Mouse (Mus musculus): Measurements from ENCODE around the gene Clec12b.
A peak's percentile ranks its signal among the peaks of the same experiment; 100 is the strongest.

Gene Clec12b

GRCm38 (mm10) chr6:129385774-129386173 lies at the start of gene Clec12b:
Gene Clec12b (minus strand): TSS chr6:129385874.
- no peak for DNase-seq (ENCODE audit: low spot score in 2 of 2)

DNA sequence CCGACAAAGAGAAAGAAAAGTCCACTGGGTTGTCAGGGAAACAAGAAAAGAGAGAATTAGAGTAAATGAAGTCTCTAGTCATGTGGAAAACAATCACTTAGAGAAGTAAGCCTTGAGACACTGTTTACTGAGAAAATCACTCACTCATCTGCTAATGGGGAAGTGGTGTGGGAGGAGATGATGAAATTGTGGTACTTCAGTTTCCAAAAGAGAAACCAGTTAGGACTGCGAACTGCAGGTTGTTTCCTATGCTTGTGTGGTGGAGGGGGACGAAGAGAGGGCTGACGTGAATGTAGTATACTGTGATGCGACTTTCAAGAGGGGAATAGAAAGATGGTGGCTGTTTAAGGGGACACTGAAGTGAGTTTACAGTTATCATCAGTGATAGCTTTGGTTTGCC lies 48.6 kb upstream of the Clec12b start:
- peak; percentile 58 to 70 for DNase-seq (ENCODE audit: low spot score in 2 of 2)

DNA sequence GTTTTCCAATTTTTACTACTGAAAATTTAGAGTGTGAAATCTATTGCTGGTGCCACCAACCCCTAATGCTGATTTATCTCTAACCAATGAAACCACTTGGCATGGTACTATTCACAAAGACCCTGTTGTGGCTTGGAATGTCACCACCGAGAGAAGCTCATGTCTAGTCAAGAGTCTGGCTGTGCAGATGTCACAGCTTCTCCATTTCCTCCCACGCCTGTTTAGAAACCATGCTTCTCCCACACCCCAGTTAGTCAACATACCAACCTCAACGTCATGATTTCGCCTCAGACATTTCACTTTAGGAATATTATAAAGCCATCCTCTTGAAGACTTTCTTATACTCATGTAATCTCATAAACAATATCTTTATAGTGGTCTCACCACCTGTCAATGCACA lies 41.6 kb upstream of the Clec12b start:
- no peak for DNase-seq (ENCODE audit: low spot score in 2 of 2)

DNA sequence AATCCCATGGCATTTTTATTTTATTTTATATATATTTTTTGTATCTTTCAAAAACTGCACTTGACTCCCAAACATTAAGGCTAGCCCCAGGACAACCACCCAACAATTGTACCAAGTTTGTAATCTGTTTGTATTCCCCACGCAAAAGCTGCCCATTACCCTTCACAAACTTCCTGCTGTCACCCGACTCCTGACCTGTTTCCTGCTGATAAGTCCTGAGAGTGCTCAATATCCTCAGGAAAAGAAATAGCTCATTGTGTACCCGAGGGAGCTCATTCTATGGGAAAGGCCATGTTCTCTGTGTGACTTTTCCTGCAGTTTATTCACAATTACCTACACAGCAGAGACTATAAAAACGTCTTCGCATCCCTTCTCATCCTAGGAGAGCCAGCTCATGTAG lies 40.1 kb upstream of the Clec12b start:
- no peak for DNase-seq (ENCODE audit: low spot score in 2 of 2)

DNA sequence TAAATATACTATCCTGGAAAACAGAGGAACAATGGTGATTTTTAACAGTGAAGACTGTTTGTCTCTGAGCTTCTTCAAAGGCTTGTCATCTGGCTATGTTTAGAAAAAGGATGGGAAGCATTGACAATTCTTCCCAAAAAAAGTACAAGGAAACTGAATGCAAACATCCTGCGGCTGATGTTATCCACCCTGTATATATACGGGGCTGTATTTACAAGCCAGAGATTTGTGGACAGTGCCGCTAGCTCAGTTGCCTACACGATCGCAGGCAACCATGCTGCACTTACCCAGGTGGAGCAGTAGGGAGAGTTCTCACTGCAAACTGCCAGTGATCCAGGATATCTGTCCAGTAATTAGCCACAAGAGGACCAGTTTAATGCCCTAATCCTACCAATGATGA lies 39.5 kb upstream of the Clec12b start:
- DNase-seq (ENCODE audit: low spot score in 2 of 2): no peak

GRCm38 (mm10) chr6:129423734-129424072 lies 38.0 kb upstream of the Clec12b start:
- DNase-seq (ENCODE audit: low spot score in 2 of 2): peak; percentile 11 to 44

- no peak for DNase-seq (ENCODE audit: low spot score in 2 of 2)
These were observed 37.5 kb upstream of the Clec12b start for GRCm38 (mm10) chr6:129423040-129423733.

DNA sequence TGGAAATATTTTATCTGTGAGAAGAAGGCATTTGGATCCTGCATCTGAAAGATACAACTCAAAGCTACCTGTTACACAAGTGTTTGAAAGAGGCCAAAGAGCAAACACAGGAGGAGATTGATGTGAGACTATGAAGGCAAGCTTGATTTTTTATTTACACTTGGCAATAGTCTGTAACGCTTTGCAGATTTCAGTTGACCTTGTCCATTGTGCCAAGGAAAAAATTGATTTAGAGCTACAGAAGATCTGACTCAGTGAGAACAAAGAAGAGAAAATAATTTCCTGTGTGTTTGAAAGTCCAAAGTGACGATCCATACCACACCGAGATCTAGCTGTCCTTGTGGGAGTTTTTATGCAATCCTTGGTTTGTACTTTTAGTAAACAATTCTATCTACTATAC lies 36.6 kb upstream of the Clec12b start:
- no peak for DNase-seq (ENCODE audit: low spot score in 2 of 2)

DNA sequence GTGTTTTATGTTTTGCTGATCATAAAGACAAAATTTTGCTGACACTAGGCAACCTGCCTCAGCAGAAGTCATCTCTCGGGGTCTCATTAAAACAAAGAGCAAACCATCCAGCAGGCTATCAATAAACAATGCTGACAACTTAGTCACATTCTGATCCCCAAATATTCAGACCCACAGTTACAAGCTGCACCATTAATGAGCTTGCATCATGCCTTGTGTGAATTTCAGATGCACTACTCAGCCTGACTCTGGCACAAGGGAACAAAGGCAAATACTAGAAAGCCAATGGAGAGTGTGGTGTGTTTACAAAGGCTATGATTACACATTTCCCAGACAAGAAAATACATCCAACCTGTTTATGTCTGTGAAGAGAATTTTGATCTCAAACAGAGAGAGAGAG lies 28.5 kb upstream of the Clec12b start:
- no peak for DNase-seq (ENCODE audit: low spot score in 2 of 2)

DNA sequence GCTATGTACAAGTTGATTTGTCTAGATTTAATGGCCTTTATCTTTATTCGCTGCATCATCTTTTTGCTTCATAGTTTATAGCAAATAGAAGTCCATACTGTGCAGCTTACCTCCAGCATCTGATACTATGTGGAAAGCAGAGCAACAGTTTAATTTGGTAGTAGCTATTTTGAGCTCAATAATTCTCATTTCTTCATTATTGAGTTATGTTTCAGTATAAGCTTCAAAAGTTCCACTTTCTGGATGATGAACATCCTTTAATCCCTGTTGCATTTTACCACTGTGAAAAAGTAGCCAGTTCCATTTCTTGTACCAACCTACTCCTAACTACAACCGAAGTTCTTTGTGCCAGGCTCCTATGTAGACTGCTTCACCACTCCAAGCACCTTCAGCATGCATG lies 22.9 kb upstream of the Clec12b start, which contains the start of gene Clec9a:
Gene Clec9a (plus strand): TSS at position 301 of the 400 bp plus-strand sequence.
- no peak for DNase-seq (ENCODE audit: low spot score in 2 of 2)

DNA sequence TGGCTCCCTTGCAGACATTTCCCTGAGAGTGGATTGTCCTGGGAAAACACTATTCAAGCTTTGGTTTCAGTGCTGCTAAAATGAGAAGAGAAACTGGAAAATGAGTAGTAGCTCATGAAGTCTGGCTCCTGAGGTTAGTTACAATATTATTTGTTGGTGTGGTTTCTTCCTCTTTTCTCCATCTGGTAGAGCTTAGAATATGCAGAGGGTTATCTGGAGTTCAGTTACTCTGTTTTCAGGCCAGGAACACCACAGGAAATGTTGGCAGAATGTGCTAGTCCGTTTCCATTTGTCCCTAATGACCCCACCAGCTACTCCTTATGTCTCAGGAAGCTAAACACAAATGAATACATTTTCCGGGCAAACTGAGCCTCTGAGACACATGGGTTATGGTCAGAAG lies 21.6 kb upstream of the Clec12b start:
- DNase-seq (ENCODE audit: low spot score in 2 of 2): peak; percentile 2 to 5

GRCm38 (mm10) chr6:129405999-129406398 lies 20.3 kb upstream of the Clec12b start:
- DNase-seq (ENCODE audit: low spot score in 2 of 2): no peak

DNA sequence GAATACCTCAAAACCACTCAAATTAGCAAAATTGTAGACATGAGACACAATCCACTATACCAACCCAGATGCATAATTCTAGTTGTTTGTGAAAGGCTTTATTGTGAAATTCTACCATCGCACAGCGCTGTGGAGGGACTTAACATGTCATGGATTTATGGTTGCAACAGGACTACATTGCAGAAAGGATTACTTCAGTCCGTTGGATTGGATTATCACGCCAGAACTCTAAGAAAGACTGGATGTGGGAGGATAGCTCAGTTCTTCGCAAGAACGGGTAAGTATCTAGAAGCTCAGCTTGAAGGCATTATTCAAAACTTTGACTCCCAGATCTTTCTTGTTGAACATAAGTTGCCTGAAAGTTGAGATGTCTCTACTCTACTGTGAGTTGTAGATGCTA lies 17.7 kb upstream of the Clec12b start:
- no peak for DNase-seq (ENCODE audit: low spot score in 2 of 2)

DNA sequence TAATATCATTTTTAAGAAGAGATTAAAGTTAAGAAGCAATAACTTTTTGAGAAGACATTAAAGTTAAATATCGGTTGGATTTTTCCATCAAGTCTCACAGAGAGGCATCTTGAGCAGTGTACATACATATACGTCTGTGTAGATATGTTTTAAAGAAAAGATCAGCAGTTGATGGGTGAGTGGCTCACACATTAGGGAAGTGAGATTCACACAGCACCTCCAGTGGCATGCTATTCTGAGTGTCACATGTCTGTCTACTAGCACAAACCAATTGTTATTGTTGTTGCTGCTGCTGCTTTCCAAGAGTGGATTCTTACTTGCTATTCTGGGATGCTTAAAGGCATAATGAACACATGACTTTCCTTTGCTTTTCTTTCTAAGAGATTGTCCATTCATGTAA lies 16.7 kb upstream of the Clec12b start:
- DNase-seq (ENCODE audit: low spot score in 2 of 2): no peak

DNA sequence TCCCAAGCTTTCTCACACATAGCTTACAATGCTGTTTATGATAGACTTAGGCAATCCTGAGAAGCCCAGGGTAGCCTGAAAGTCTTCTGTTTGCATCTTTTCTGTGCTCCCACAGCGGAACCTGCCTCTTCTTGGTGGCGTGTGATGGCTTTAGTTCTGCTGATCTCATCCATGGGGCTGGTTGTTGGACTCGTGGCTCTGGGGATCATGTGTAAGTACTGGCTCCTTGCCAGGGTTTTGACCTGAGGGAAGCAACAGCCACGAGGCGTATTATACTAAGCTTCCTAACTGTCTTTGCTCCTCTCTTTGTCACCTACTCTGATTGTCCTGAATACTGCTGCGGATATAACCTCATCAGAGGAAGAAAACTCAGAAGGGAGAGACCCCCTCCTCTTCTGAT lies 14.3 kb upstream of the Clec12b start:
- peak in 1 of 2 experiments; percentile 13 for DNase-seq (ENCODE audit: low spot score in 2 of 2)

GRCm38 (mm10) chr6:129396997-129397396 lies 11.3 kb upstream of the Clec12b start, which contains the start of gene Clec1b:
Gene Clec1b (plus strand): TSS chr6:129397297.
- no peak for DNase-seq (ENCODE audit: low spot score in 2 of 2)

GRCm38 (mm10) chr6:129393732-129394131 lies 8.1 kb upstream of the Clec12b start:
- no peak for DNase-seq (ENCODE audit: low spot score in 2 of 2)

- no peak for DNase-seq (ENCODE audit: low spot score in 2 of 2)
These were observed 7.5 kb upstream of the Clec12b start for GRCm38 (mm10) chr6:129393087-129393720.

DNA sequence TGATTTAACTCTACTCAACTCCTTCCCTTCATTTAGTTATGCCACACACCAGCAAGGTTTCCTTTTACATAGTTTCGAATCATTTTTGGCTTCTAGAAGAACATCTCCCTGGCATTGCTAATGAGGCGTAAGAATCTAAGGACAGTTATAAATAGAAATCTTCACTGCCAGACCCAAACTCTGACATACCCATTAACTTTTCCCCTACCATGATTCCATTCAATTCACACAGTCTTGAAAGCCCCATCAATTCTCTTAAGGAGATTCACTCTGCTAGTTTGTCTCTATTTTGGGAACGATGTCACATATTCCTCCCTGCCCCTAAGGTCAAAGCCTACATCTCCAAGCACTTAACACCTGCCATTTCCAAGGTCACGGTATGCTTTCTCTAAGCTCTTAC lies 674 bp downstream of the Clec12b start:
- DNase-seq (ENCODE audit: low spot score in 2 of 2): no peak

- DNase-seq (ENCODE audit: low spot score in 2 of 2): no peak
These were observed 2.2 kb downstream of the Clec12b start for GRCm38 (mm10) chr6:129383466-129383865.

GRCm38 (mm10) chr6:129381736-129382135 lies 3.9 kb downstream of the Clec12b start:
- no peak for DNase-seq (ENCODE audit: low spot score in 2 of 2)

DNA sequence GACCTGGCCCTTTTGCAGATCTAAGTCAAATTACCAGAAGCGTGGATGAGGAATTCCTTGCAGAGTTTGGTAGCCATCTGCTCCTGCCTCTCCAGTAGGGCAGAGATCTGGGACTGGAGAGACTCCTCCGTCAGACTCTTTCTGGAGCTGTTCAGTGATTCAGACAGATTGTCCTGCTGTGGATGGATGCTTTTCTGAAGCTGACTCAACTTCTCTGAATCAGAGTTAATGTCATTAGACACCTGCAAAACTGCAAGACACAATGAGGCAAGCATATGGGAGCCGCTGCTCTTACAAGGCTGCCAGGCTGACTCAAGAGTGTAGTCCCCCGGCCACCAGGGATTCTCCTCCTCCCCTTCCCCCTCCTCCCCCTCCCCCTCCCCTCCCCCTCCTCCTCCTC lies 5.2 kb downstream of the Clec12b start:
- DNase-seq (ENCODE audit: low spot score in 2 of 2): no peak

- peak; percentile 31 to 43 for DNase-seq (ENCODE audit: low spot score in 2 of 2)
These were observed 10.7 kb downstream of the Clec12b start for GRCm38 (mm10) chr6:129374937-129375471.

Measured in spleen, postnatal 36 days (tissue).